Mouse (Mus musculus): Measurements from ENCODE around the gene Naif1. TPM values are rescaled to one million over a fixed set of nuclear protein-coding genes. Genes with fewer than 3 reads are reported as not detected.

The Naif1 gene
- total RNA-seq (2021) = 1 to 10 TPM; 3.1 to 4.0 TPM

DNA sequence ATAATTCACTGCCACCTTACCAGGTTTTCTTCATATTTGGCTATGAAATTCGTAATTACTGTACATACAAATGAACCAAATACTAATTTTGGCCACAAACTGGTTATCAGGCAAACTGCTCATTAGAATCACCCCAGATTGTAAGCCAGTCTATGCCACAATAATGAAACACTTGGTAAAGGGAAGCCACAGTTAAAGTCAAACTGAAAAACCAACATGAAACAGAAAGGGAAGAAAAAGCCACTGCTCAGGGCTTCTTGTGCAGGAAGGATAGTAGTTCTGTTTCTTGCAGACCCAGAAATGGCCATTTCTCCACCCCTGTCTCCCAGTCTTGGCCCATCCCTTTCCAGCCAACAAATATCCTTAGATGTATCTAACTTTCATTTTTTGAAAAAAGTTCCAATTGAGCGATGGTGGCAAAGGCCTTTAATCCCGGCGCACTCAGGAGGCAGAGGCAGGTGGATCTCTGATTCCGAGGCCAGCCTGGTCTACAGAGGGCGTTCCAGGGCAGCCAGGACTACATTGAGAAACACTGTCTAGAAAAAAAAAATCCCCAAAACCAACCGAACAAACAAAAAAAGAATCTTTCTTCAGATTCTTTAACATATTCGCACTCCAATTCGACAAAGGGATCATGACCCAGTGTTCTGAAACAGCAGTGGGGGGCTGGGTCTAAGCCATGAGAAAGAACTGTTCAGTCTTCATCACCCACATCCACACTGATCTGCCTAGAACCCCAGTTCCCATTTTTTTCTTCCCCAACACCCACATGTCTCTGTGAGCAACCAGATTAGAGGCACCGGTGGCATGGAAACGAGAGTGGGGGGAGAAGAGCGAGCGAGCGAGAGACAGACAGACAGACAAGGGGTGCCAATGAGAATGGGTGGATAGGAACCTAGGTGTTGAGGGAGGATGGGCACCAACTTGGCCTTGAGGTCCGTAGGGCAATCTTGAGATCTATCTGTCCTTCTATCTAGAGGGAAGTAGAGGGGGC is at the start of gene Naif1:
Naif1 (plus strand) TSS at position 697 of the 994 bp plus-strand sequence.
- intact Hi-C loops (cut with DNase I) = no loop called here
- no peak for DNase-seq

DNA sequence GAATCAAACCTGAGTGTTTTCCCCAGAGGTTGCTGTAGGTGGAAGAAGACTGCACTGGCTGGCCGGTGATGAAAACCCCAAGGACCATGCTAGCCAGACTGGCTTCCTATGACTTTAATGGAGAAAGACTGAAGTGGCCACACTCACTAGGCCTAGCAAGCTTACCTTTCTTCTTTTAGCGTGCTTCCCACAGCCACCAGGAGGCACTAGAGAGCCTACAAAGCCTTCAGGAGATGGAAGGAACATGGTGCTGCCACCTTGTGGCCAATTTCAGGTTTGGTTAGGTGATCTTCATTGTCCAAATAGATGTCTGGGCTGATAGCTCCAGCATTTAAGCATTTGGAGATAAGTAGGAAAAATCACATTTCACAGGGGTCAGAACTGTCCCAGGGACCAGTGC is 45.6 kb upstream of the Naif1 start:
- intact Hi-C loops (cut with DNase I) = loop anchor here (5.0 kb wide), 1 partner anchor 163 kb away; no protein-coding TSS in a partner anchor
- peak; percentile 97 for DNase-seq

DNA sequence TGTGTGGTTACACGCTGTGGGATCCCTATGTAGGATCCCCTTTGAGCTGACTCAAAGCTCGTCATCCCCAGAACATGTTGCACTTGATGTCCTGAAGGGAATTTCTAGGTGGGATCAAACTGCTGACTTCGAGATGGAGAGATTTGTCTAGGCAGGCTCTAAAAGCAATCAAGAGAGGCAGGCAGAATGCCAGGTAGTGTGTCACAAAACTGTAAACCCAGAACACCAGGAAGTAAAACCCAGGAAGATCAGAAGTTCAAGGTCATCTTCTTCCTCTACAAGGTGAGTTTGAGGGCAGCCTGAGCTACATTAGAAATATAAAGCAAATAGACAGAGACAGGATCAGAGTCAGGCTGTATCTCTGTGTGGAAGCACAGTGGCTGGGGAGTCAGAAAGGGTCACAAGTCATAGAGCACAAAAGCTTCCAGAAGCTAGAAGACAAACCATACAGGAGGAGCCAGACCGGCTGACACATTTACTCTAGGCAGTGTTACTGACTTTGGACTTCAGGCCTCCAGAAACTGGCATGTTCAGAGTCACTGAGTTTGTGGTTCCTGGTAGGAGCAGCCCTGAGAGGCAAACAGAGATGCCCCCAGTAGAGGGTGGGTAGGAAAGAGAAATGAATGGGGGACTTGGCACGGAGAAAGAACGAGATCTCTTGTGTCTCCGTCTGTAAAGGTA is 43.0 kb upstream of the Naif1 start:
- DNase-seq = no peak
- intact Hi-C loops (cut with DNase I) = loop anchor here (2.0 kb wide), 1 partner anchor 72 kb away; no protein-coding TSS in a partner anchor

DNA sequence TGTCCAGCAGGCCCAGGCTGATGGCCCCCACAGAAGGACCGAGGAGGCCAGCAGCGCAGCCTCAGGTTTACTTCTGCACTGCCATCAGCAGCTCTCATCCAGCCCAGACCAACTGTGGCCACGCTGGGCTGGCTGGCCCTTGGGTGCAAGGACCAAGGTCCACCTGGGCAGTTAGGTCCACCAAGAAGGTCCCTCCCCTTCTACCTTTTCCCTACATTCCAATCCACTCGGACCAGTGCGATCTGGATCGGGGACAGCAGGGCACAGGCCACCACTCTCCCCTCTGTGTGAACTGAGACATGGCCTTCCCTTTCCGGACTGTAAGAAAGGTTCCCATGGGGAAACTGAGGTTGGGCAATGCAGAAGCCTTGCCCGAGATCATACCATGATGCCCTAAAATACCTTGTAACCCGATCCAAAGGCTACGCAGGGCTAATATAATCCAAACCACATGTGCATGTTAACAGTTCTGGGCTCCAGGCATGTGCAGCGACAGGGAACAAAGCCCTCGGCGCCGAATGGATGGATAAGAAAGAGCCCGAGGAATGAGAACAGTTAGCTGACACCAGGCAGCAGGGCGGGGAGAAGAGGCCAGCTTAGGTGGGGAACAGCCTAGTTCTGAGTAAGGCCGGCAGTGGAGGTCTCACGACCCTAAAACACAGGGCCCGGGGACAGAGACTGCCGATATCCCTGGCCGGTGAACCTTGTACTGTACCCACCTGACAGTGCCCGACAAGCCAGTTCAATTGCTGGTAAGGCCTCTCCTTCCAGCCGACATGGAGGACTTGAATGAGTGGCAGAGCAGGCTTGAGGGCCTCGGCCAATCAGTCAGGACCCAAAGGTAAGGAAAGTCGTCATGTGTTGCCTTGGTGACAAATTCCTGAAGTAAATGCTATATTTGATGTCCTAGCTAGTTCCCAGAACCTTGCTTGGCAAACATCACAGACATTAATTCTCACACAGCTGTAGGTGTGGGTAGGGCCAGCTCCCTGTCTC is 41.5 kb upstream of the Naif1 start:
- intact Hi-C loops (cut with DNase I) = no loop called here
- no peak for DNase-seq

DNA sequence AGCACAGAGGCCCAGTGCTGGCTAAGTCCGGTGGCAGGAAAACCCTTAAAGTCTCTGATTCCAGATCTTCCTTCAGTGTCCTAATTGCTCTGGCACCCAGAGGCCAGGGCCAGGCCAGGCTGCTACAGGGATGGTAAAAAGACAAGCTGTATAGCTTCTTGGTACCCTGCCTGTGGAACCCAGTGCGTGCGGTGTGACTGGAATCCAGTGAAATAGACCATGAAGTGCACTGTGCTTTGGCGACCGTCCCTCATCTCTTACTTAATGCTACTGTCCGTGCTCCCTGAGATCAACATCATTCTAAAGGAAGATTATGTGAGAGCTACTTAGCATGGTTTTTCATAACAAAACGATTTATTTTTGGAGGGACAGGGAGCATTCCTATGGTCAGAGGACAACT is 38.9 kb upstream of the Naif1 start:
- DNase-seq = no peak
- intact Hi-C loops (cut with DNase I) = no loop called here

DNA sequence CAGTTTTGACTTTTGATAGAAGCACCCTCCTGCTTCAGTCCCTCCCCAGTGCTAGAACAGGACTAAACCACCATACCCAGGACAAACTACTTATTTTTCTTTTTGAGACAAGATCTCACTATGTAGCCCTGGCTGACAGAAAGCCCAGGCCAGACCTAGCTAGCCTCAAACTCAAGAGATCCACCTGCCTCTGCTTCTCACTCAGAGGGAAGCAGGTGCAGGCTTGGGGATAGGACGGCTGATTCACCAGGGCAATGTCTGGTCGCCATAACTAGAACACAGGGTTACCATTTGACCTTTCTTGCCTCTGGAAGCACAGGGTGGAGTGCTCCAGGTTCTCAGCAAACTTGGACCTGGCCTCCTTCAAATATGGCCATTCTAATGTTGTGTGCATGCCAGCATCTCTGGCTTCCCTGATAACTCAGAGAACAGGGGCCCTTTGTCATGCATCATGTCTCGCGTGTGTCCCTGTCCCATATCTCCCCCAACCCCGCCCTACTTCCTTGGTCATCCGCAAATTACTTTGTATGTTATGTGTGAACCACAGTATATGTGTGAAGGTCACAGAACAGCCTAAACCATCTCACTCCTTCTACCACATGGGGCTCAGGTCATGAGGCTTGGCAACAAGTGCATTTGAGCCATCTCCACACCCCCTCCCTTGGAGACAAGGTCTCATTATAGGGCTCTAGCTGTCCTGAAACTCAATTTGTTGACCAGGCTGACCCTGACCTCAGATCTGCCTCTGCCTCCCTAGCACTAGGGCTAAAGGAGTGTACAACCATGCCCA is 37.3 kb upstream of the Naif1 start:
- DNase-seq = no peak
- intact Hi-C loops (cut with DNase I) = no loop called here

DNA sequence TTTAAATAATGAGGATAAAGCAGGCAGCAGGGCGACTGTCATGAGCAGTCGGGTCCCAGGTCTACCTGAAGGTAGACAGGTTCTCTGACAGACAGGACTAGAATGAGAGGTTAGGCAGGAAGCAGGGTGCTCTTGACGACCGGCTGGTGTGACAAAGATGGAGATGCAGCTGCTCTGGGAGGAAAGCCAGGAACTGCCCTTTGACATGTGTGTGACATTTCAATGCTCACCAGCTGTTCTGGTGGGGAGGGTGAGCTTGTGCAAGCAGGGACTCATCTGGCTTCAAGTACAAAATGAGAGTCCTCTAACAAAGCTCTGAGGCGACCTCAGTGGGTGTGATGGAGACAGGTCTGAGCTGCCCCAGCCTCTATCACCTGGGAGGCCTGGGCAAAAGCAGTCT is 36.3 kb upstream of the Naif1 start:
- intact Hi-C loops (cut with DNase I) = no loop called here
- no peak for DNase-seq

DNA sequence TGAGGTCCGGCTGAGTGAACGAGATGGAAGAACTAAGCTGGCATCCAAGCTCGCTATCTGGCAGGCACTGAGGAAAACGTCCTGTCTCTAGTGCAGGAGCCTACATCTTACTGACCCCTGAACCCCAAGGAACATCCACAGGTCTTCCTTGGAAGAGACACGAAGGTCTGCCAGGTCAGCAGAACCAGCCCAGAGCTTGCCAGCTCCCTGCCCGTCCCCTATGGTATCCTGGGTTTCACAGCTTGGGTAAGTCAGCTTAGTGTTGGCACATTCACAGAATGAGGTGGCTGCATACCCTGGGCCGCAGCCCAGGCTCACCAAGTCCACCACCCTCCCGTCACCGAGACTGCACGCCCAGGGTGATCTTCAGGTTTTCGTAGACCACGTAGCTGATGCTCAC is 34.5 kb upstream of the Naif1 start:
- intact Hi-C loops (cut with DNase I) = no loop called here
- DNase-seq = no peak

DNA sequence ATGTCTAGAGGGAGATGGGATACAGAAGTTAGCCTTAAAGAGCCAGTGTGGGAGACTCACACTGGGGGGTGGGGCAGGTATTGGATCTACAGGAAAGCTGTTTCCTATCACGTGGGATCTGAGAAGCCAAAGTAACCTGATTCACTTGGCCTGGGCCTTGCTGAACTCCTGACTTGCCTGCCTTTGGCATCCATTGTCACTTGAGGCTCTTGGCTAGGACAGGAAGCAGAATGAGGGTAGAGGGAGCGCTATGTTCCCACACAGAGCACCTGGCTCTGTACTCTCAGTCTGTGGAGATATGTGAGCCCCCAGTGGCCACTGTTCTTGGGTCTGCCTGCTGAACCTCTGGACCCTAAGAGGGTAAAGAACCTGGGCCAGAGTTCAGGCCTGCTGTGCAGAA is 33.7 kb upstream of the Naif1 start:
- intact Hi-C loops (cut with DNase I) = no loop called here
- DNase-seq = no peak

DNA sequence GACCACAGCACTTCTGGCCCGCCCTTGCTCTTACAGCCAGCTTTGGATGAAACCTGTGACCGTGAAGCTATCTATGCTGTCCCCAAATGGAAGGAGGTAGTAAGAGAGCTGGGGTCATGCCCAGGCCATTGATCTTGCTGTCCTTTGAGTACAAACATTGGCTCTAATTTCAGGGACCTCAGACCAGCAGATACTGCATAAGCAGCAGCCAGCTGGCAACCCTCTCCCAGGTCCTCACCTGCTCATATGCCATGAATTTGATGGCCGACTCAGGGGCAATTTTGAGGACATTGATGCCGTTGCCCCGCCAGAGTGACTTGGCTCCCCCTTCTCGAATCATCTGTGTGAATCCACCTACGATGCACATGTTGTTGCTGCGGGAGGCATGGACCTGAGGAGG is 32.8 kb upstream of the Naif1 start:
- no peak for DNase-seq
- intact Hi-C loops (cut with DNase I) = no loop called here

DNA sequence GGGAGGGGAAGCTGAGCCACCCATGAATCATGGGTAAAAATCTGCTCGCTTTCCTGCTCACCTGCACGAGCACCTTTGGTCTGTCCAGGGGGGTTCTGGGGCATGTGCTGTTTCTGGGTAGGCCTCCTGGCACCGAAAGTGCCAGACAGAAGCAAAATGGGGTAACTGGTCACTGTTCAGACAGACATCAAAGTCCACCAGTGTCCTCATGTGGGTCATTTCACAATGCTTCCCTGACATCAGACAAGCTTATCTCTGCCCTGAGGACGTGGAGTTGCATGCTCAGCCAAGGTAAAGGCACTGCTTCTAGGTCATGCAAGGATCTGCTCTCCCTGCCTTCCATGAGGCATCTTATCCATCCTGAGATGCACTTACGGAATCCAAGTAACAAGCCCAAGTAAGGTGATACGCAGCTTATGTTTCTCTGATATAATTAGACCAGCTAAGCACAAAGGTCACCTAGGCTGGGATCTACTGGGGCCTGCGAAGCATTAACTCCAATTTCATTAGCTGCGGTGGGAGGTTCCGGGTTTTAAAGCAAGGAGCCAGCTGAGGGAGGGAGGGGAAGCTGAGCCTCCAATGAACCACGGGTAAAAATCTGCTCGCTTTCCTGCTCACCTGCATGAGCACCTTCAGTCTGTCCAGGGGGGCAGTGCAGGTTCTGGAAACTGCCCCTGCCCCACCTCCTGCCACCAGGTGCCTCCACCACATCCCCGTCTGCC is 31.7 kb upstream of the Naif1 start:
- intact Hi-C loops (cut with DNase I) = no loop called here
- no peak for DNase-seq

DNA sequence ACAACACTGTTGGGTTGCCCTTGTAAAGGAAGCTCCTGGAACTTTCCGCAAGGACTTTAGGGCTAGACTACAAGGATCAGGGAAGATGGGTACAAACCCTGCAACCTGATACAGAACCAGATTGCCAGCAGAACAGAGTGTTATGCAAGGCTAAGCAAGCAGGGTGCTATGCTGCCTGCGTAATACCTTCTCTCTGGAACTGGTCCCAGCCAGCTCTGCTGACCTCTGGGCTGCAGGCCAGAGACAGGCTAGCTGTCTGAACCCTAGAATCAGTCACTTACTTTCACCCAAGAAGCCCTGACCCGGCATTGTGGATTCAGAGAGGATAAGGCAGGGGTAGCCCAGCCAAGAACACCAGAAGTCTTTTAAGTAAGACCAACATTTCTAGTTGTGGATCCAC is 30.9 kb upstream of the Naif1 start:
- no peak for DNase-seq
- intact Hi-C loops (cut with DNase I) = no loop called here

DNA sequence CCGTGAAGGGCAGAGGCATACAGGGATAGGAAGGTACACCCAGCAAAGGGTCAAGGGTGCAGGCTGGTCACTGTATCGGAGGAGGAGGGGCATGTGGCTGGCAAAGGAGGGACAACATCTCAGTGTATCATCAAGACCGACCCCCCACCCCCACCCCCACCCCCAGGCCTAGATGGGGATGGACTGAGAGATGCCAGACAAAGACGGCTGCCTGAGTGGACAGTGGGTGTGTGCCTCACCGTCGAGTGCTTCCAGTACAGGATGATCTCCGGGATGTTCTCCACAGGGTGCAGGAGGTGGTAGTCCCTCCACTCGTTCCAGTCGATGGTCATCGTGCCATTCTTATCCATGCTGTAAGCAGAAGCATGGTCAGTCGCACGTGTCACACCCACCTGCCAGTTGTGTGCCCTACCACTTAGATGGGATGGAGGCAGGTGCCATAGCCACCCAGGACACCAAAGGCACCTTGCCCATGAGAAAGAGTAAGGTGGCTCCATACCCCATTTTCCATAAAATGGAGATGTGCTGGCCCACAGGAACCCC is 30.1 kb upstream of the Naif1 start:
- intact Hi-C loops (cut with DNase I) = no loop called here
- DNase-seq = no peak

DNA sequence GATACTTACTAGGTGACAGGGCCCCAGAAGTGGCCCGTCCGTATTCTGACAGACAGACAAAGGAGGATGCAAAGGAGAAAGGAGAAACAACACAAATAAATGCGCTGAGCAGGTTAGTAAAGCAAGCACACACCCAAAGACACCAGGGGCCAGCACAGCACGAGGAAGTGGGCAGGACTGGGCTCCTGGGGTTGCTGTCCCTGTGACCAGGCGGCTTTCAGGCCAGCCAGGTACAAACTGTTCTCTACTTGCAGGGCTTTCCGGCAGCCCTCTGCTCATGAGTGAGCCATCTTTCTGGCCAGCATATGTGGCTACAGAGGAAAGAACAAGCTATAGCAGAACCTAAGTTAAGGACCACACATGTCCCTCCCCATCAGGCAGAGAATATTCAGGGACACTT is 29.6 kb upstream of the Naif1 start:
- intact Hi-C loops (cut with DNase I) = no loop called here

DNA sequence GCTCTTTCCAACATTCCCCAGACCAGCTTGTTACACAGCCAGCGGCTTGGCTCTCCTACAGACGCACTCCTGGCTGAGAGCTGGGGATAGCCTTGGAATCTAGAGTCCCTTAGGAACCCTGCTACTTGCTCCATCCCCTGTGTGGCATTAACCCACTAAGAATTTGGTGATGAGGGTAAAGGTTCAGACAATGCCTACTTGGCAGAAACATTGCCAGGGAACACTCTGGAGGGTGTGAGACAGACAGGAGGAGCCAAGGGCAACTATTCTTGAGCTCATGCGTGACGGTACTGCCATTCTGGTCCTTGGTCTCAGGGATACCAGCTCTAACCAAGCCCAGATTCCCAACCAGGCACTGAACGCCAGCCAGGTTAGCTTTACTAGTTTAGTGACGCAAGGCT is 28.4 kb upstream of the Naif1 start:
- intact Hi-C loops (cut with DNase I) = no loop called here
- DNase-seq = no peak

More for the DNA sequence above, 29.6 kb upstream of the Naif1 start:
- no peak for DNase-seq

DNA sequence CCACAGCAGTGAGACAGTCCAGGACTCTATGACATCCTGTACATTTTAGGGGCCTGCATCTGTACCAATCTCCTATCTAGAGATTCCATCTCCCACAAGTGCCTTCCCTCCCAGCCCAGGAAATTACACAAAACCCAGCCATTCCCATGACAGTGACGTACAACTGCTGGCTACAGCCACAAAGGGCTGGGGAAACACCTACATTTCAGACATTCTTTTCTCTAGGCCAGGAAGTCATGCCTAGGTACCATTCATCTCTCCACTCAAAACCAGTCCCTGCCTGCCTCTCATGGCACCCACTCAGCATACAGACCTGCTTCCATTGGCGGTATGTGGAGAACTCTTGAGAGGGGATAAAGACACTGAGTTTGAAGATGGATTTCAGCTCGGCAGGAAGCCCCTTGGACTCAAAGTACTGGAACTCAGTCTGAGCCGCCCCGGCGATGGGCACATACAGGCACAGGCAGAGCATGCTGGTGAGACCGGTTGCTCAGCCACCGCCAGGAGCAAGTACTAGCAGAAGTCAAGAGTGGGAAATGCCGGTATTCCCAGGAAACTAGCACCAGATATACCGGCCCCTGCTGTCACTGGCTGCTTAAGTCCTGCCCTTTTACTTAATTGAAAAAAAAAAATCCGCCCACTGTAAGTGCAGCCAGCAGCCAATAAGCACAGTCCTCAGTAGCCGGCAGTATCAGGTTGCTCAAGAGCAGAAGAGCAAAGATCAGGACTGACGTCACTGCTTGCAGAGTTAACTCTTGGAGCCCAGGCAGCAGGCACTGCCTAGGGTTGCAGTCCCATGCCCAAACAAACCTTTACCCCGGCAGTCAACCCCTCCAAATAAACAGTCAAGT is 26.6 kb upstream of the Naif1 start:
- intact Hi-C loops (cut with DNase I) = no loop called here

DNA sequence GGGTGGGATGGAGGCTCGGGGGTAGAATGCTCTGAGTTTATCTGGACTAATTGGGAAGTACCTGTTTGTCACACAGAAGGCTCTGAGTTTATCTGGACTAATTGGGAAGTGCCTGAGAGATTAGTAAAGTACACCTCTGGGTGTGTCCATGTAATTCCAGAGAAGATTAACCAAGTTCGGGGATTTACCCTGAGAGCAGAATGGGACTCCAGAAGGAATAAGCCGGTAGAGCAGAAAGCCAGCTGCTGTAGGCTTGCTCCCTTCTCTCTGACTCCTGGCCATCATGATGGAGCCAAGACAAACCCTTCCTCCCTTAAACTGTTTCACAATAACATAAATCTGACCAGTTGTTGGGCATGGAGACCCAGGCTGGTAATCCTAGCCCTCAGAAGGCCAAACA is 25.5 kb upstream of the Naif1 start:
- DNase-seq = no peak
- intact Hi-C loops (cut with DNase I) = no loop called here

More for the DNA sequence above, 26.6 kb upstream of the Naif1 start:
- peak; percentile 35 for DNase-seq

DNA sequence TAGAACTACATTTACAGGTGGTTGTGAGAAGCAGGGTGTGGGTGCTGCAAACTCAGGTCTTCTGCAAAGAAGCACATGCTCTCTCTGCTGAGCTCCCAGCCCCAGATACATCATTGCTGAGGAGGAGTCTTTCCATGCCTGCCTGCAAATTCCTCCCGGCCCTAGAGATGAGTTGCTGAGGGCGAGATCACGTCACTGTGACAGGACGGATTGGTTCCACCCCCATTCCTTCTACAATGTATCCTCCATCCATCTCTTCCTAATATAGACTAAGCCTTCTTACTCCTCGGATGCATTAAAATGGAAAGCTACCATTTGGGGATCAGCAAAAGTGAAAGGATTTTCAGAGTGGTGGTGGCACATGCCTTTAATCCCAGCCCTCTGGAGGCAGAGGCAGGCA is 24.7 kb upstream of the Naif1 start:
- intact Hi-C loops (cut with DNase I) = no loop called here
- DNase-seq = no peak
